Mouse (Mus musculus) B cell, adult 2 months (primary cell): ENCODE measurements at regions not wholly inside any gene's neighbourhood (a gene's known extent, or its start where the extent isn't known, plus 50 kb on each side); places are given as distances from the start of the nearest gene placed in this dataset.
"Not testable (repeated sequence)": the region's sequence is repeated elsewhere in the genome, so short reads cannot be mapped to it uniquely, and the experiment has no call there.

Experiments used
- DNase-seq, 2 experiments: peaks; one replicate each; pipeline ENCODE4 v3.0.0; 2022

- no peak for DNase-seq
These were observed 526.0 kb upstream of the Agtr1b start for GRCm38 (mm10) chr3:20892916-20893430.

GRCm38 (mm10) chr3:20864241-20864640, 497.3 kb upstream of the Agtr1b start:
- DNase-seq: no peak

- DNase-seq: no peak
These were observed 464.1 kb upstream of the Agtr1b start for GRCm38 (mm10) chr3:20831038-20831437.

GRCm38 (mm10) chr3:20829391-20829790, 462.4 kb upstream of the Agtr1b start:
- no peak for DNase-seq

GRCm38 (mm10) chr3:20828811-20829210, 461.8 kb upstream of the Agtr1b start:
- no peak for DNase-seq

- no peak for DNase-seq
These were observed 458.8 kb upstream of the Agtr1b start for GRCm38 (mm10) chr3:20825661-20826334.

- no peak for DNase-seq
These were observed 455.2 kb upstream of the Agtr1b start for GRCm38 (mm10) chr3:20822226-20822625.

- no peak for DNase-seq
These were observed 454.7 kb upstream of the Agtr1b start for GRCm38 (mm10) chr3:20821712-20822111.

GRCm38 (mm10) chr3:20820047-20820446, 453.1 kb upstream of the Agtr1b start:
- DNase-seq: no peak

GRCm38 (mm10) chr3:20819586-20819985, 452.6 kb upstream of the Agtr1b start:
- no peak for DNase-seq

GRCm38 (mm10) chr3:20816613-20817012, 449.6 kb upstream of the Agtr1b start:
- DNase-seq: no peak

GRCm38 (mm10) chr3:20794256-20794655, 427.3 kb upstream of the Agtr1b start:
- DNase-seq: no peak

- no peak for DNase-seq
These were observed 425.5 kb upstream of the Agtr1b start for GRCm38 (mm10) chr3:20792503-20792902.

GRCm38 (mm10) chr3:20777883-20778282, 410.9 kb upstream of the Agtr1b start:
- DNase-seq: no peak

- no peak for DNase-seq
These were observed 410.0 kb upstream of the Agtr1b start for GRCm38 (mm10) chr3:20776964-20777304.

GRCm38 (mm10) chr3:20776128-20776963, 409.4 kb upstream of the Agtr1b start:
- DNase-seq: no peak

- DNase-seq: no peak
These were observed 367.3 kb upstream of the Agtr1b start for GRCm38 (mm10) chr3:20734302-20734701.

GRCm38 (mm10) chr3:20732005-20732404, 365.0 kb upstream of the Agtr1b start:
- DNase-seq: no peak

GRCm38 (mm10) chr3:20730481-20730880, 363.5 kb upstream of the Agtr1b start:
- DNase-seq: no peak

GRCm38 (mm10) chr3:20729776-20730175, 362.8 kb upstream of the Agtr1b start:
- not testable (repeated sequence) for DNase-seq

GRCm38 (mm10) chr3:20714671-20715070, 347.7 kb upstream of the Agtr1b start:
- no peak for DNase-seq

GRCm38 (mm10) chr3:20709661-20710060, 342.7 kb upstream of the Agtr1b start:
- DNase-seq: no peak

GRCm38 (mm10) chr3:20695322-20695859, 328.4 kb upstream of the Agtr1b start:
- DNase-seq: no peak

GRCm38 (mm10) chr3:20680944-20681494, 314.0 kb upstream of the Agtr1b start:
- DNase-seq: no peak
